Mouse (Mus musculus) heart, embryonic 15.5 days (tissue): Measurements from ENCODE around the gene Prune2. TPM values are rescaled to one million over a fixed set of nuclear protein-coding genes. Genes with fewer than 3 reads are reported as not detected.

Source experiments
- ATAC-seq: fragments of 200-750 bp; cut with Nextera tagmentation; replicated peaks from 2 replicates; pipeline ENCODE4 v1.8.0; 2017; ENCODE audit warnings: low read depth, moderate TSS enrichment; ENCODE audit not compliant: insufficient number of reproducible peaks, insufficient read depth, low FRiP score
- H3K27ac ChIP-seq: fragments of 300-500 bp; sonication (generic); 2 replicates; pipeline ENCODE4 v1.5.1; 2015; ENCODE audit warnings: mild to moderate bottlenecking, inconsistent platforms
- H3K27me3 ChIP-seq: fragments of 300-500 bp; sonication (generic); 2 replicates; pipeline ENCODE4 v1.6.1; 2015; ENCODE audit warnings: inconsistent platforms
- H3K36me3 ChIP-seq: fragments of 300-500 bp; sonication (generic); 2 replicates; pipeline ENCODE4 v1.6.1; 2015; ENCODE audit warnings: mild to moderate bottlenecking, inconsistent platforms
- H3K4me1 ChIP-seq: fragments of 300-500 bp; sonication (generic); replicated peaks from 2 replicates; pipeline ENCODE4 v1.6.1; 2015; ENCODE audit warnings: inconsistent platforms
- H3K4me2 ChIP-seq: fragments of 300-500 bp; sonication (generic); 2 replicates; pipeline ENCODE4 v1.6.1; 2015; ENCODE audit warnings: inconsistent platforms, mild to moderate bottlenecking, moderate library complexity
- H3K4me3 ChIP-seq: fragments of 300-500 bp; sonication (generic); 2 replicates; pipeline ENCODE4 v1.5.1; 2015; ENCODE audit warnings: mild to moderate bottlenecking, inconsistent platforms
- H3K9ac ChIP-seq: fragments of 300-500 bp; sonication (generic); 2 replicates; pipeline ENCODE4 v1.6.1; 2015; ENCODE audit warnings: mild to moderate bottlenecking, inconsistent platforms
- H3K9me3 ChIP-seq: fragments of 300-500 bp; sonication (generic); replicated peaks from 2 replicates; pipeline ENCODE4 v1.6.1; 2016; ENCODE audit warnings: inconsistent platforms
- WGBS: fragments of 180-500 bp; shearing (Covaris S2); methylation state at CpG from one replicate; pipeline ENCODE4 v1.1.7; 2015; ENCODE audit warnings: mixed read lengths; 5-methylcytosine and 5-hydroxymethylcytosine counted together
- polyA plus RNA-seq: library from polyadenylated mRNA; unstranded; fragments of >200 nt; fragmentation: Nextera tagmentation; extraction: Ambion mirVana; gene quantifications from 2 replicates; pipeline ENCODE4 v1.2.1, GENCODE M21; 2015

The Prune2 gene
- polyA plus RNA-seq, 1 experiment from 2014 or later = 6.5 TPM

GRCm38 (mm10) chr19:17264481-17265196, 308.7 kb downstream of the Prune2 start:
- H3K4me3 ChIP-seq = no peak overlapping the region
- no peaks in the 10 kb centered on the region for H3K9me3 ChIP-seq
- H3K9ac ChIP-seq = no peak overlapping the region
- no peak overlapping the region for H3K4me2 ChIP-seq
- no peak for ATAC-seq
- H3K27me3 ChIP-seq = no peaks in the 10 kb centered on the region
- no peaks in the 10 kb centered on the region for H3K36me3 ChIP-seq
- H3K27ac ChIP-seq = no peak overlapping the region
- 79% methylated on average over 9 of the region's 9 CpGs for WGBS
- no peaks in the 10 kb centered on the region for H3K4me1 ChIP-seq

GRCm38 (mm10) chr19:17268669-17269068, 312.8 kb downstream of the Prune2 start:
- Histone ChIP-seq H3K36me3 (no peaks in the 10 kb centered on the region), H3K9ac (no peak overlapping the region), H3K27ac (no peak overlapping the region), H3K4me3 (no peak overlapping the region), H3K9me3 (no peaks in the 10 kb centered on the region), H3K4me2 (no peak overlapping the region), H3K4me1 (peaks cover 9% of the 10 kb centered on the region), H3K27me3 (no peaks in the 10 kb centered on the region)
- ATAC-seq = no peak
- whole genome bisulfite sequencing = 69% methylated on average over 4 of the region's 4 CpGs

- no peak overlapping the region for H3K9ac ChIP-seq
- peak; percentile 58 for ATAC-seq
- H3K4me2 ChIP-seq = 0 out of 2 replicates have a peak overlapping the region, but pooled peaks have one; percentile 16
- no peaks in the 10 kb centered on the region for H3K27me3 ChIP-seq
- H3K4me3 ChIP-seq = no peak overlapping the region
- 14% methylated on average over 3 of the region's 3 CpGs for WGBS
- peak overlapping the region; percentile 78 for H3K27ac ChIP-seq
- H3K9me3 ChIP-seq = no peaks in the 10 kb centered on the region
- H3K4me1 ChIP-seq = peaks cover 9% of the 10 kb centered on the region
- H3K36me3 ChIP-seq = no peaks in the 10 kb centered on the region
Observed at GRCm38 (mm10) chr19:17271179-17271622, 315.3 kb downstream of the Prune2 start.

- Histone ChIP-seq H3K27ac (no peak overlapping the region), H3K4me2 (no peak overlapping the region), H3K9me3 (no peaks in the 10 kb centered on the region), H3K36me3 (no peaks in the 10 kb centered on the region), H3K4me1 (peaks cover 9% of the 10 kb centered on the region), H3K9ac (no peak overlapping the region), H3K27me3 (no peaks in the 10 kb centered on the region), H3K4me3 (no peak overlapping the region)
- no peak for ATAC-seq
- 77% methylated on average over 2 of the region's 2 CpGs for WGBS
Observed at GRCm38 (mm10) chr19:17272988-17273387, 317.1 kb downstream of the Prune2 start.

Other genes with a start within 250 kb of the Prune2 start
- gene Vps13a, start 175.2 kb upstream of the Prune2 start, polyA plus RNA-seq = 7.4 and 7.7 TPM in 2 replicates
- not detected in 2 replicates for gene Foxb2, start 82.3 kb upstream of the Prune2 start, polyA plus RNA-seq